Mouse (Mus musculus) liver, postnatal 0 days (tissue): ENCODE data around the gene Cyth3.
A peak's percentile ranks its signal among the peaks of the same experiment; 100 is the strongest.

Source experiments
- CTCF ChIP-seq: sonication (generic); IDR thresholded peaks from 2 replicates; pipeline ENCODE4 v1.5.1; 2016; ENCODE audit warnings: antibody characterized with exemption, low read depth
- EP300 ChIP-seq: IDR thresholded peaks from 2 replicates; pipeline ENCODE4 v1.6.1; 2016; ENCODE audit warnings: antibody characterized with exemption, low read depth, mild to moderate bottlenecking

GRCm38 (mm10) chr5:143625497-143625896, 3.2 kb downstream of the Cyth3 start:
- TF ChIP-seq CTCF (no peak), EP300 (peak; percentile 98)
